Mouse (Mus musculus) embryonic facial prominence, embryonic 10.5 days (tissue): Measurements from ENCODE around the gene Psmd6. TPM values are rescaled to one million over a fixed set of nuclear protein-coding genes. Genes with fewer than 3 reads are reported as not detected.
A peak's percentile ranks its signal among the peaks of the same experiment; 100 is the strongest.

Experiments used
- DNase-seq: peaks from one replicate; pipeline ENCODE4 v3.0.0-alpha.2; 2017; ENCODE audit warnings: low spot score
- H3K27ac ChIP-seq: fragments of 300-500 bp; sonication (generic); replicated peaks from 2 replicates; pipeline ENCODE4 v1.5.1; 2016; ENCODE audit warnings: mild to moderate bottlenecking
- H3K27me3 ChIP-seq: fragments of 300-500 bp; sonication (generic); replicated peaks from 2 replicates; pipeline ENCODE4 v1.6.1; 2016; ENCODE audit warnings: low read depth, mild to moderate bottlenecking; ENCODE audit not compliant: poor library complexity, severe bottlenecking
- H3K36me3 ChIP-seq: fragments of 300-500 bp; sonication (generic); replicated peaks from 2 replicates; pipeline ENCODE4 v1.6.1; 2016; ENCODE audit warnings: mild to moderate bottlenecking, moderate library complexity
- H3K4me1 ChIP-seq: fragments of 300-500 bp; sonication (generic); 2 replicates; pipeline ENCODE4 v1.6.1; 2016
- H3K4me3 ChIP-seq: fragments of 300-500 bp; sonication (generic); 2 replicates; pipeline ENCODE4 v1.5.1; 2016; ENCODE audit warnings: mild to moderate bottlenecking, moderate library complexity
- H3K9me3 ChIP-seq: fragments of 300-500 bp; sonication (generic); 2 replicates; pipeline ENCODE4 v1.6.1; 2016; ENCODE audit warnings: mild to moderate bottlenecking
- WGBS: fragments of 180-500 bp; shearing (Covaris S2); methylation state at CpG from one replicate; pipeline ENCODE4 v1.1.7; 2016; 5-methylcytosine and 5-hydroxymethylcytosine counted together
- polyA plus RNA-seq: library from polyadenylated mRNA; unstranded; fragments of >200 nt; fragmentation: Nextera tagmentation; extraction: Ambion mirVana; gene quantifications from 2 replicates; pipeline ENCODE4 v1.2.1, GENCODE M21; 2016

The Psmd6 gene
- 285 TPM in 2 replicates for polyA plus RNA-seq

DNA sequence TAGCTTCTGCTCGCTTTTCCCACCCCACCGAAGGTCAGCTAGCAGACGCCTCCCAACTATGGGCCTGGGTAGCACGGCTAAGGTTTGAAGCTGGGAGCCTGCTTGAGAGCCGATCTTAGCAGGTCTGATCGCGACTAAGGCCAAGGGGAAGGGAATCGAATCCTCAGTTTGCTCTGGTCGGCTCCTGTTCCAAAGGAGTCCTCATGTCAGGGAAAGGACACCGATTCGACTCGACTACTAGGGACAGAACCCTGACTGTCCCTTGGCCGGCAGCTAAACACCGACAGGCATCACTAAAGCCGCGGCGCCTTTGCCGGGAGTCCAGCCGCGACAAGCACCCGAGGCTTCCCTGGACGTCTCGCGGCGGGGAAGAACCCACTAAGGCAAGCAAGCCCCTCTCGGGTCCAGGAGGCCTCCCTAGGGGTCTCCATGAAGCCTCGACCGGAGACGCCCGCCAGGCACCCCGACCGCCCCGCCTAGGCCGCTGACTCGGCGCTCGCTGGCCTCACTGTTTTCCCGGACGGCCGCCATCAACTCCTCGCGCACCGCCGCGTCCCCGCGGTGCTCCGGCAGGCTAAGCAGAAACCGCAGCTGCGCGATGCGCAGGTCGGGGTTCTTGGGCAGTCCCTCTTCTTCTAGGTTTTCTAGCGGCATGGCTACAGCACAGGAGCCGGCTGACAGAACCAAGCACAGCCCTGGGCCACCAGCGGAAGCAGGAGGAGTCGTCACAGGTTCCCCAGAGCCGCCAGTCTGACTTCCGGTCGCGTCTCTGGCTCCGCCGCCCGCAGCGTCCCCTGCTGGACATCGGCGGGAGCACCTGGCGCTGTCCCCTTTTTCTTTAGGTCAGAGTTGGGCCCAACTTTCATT is at the start of gene Psmd6:
Psmd6 (minus strand) TSS at position 755 of the 867 bp plus-strand sequence.
- peaks cover 11% of the 10 kb centered on the region for H3K4me1 ChIP-seq
- DNase-seq: peak; percentile 91
- peaks cover 43% of the 10 kb centered on the region for H3K36me3 ChIP-seq
- H3K27me3 ChIP-seq: no peaks in the 10 kb centered on the region
- H3K9me3 ChIP-seq: no peaks in the 10 kb centered on the region
- under 1% methylated on average over 68 of the region's 68 CpGs for WGBS
- peak within 1 kb of the TSS; percentile 92 for H3K4me3 ChIP-seq
- peak within 1 kb of the TSS; percentile 92 for H3K27ac ChIP-seq

GRCm38 (mm10) chr14:14110710-14111109 is 10.1 kb downstream of the Psmd6 start:
- Histone ChIP-seq H3K9me3 (no peaks in the 10 kb centered on the region), H3K27ac (no peak overlapping the region), H3K4me3 (no peak overlapping the region), H3K4me1 (no peaks in the 10 kb centered on the region), H3K27me3 (no peaks in the 10 kb centered on the region), H3K36me3 (peaks cover 59% of the 10 kb centered on the region)
- 87% methylated on average over 4 of the region's 4 CpGs for WGBS
- no peak for DNase-seq

- H3K27ac ChIP-seq: no peak overlapping the region
- no peaks in the 10 kb centered on the region for H3K27me3 ChIP-seq
- 91% methylated on average over 2 of the region's 2 CpGs for WGBS
- peaks cover 30% of the 10 kb centered on the region for H3K36me3 ChIP-seq
- no peaks in the 10 kb centered on the region for H3K9me3 ChIP-seq
- DNase-seq: no peak
- H3K4me3 ChIP-seq: no peak overlapping the region
- H3K4me1 ChIP-seq: no peaks in the 10 kb centered on the region
Observed at GRCm38 (mm10) chr14:14104930-14105318, 15.9 kb downstream of the Psmd6 start.

GRCm38 (mm10) chr14:14104213-14104929 is 16.4 kb downstream of the Psmd6 start:
- WGBS: 78% methylated on average over 13 of the region's 13 CpGs
- no peaks in the 10 kb centered on the region for H3K9me3 ChIP-seq
- H3K36me3 ChIP-seq: peaks cover 36% of the 10 kb centered on the region
- no peaks in the 10 kb centered on the region for H3K4me1 ChIP-seq
- no peak overlapping the region for H3K4me3 ChIP-seq
- H3K27ac ChIP-seq: no peak overlapping the region
- no peak for DNase-seq
- no peaks in the 10 kb centered on the region for H3K27me3 ChIP-seq

GRCm38 (mm10) chr14:14101296-14101695 is 19.5 kb downstream of the Psmd6 start:
- 90% methylated on average over 9 of the region's 9 CpGs for WGBS
- H3K4me3 ChIP-seq: no peak overlapping the region
- no peaks in the 10 kb centered on the region for H3K9me3 ChIP-seq
- H3K27ac ChIP-seq: no peak overlapping the region
- H3K27me3 ChIP-seq: no peaks in the 10 kb centered on the region
- DNase-seq: no peak
- H3K36me3 ChIP-seq: peaks cover 45% of the 10 kb centered on the region
- H3K4me1 ChIP-seq: no peaks in the 10 kb centered on the region

GRCm38 (mm10) chr14:14100773-14101280 is 20.0 kb downstream of the Psmd6 start:
- no peaks in the 10 kb centered on the region for H3K9me3 ChIP-seq
- H3K4me3 ChIP-seq: no peak overlapping the region
- WGBS: 88% methylated on average over 8 of the region's 8 CpGs
- peaks cover 50% of the 10 kb centered on the region for H3K36me3 ChIP-seq
- no peak for DNase-seq
- H3K27ac ChIP-seq: no peak overlapping the region
- no peaks in the 10 kb centered on the region for H3K4me1 ChIP-seq
- H3K27me3 ChIP-seq: no peaks in the 10 kb centered on the region

DNA sequence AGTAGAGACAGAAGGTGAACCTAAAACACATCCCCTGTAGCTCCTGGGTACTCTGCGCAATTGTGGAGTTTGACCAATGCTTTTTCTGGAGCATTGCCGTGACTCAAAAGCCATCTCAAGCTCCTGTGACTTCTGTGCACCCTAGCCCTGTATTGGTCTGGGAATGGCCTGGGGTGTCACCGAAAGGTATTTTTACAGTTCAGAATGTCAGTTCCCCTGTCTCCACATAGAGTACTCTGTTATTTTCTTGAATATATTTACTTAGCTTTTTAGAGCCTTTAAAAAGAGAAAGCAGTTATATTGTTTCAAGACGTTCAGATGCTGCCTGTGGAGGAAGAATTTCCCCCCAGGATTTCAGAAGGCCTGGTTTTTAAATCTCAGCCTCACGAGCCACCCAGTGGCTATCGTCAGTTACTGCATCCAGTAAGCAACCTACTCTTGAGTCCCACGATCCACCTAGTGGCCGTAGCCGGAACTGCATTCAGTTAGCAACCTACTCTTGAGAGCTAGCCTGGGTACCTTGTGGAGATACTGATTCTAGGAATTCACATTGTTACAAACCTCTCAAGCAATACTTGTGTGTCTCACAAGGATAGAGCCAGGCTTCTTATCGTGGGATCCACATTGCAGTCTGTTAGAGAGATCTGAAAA is 22.3 kb downstream of the Psmd6 start:
- Histone ChIP-seq H3K27me3 (no peaks in the 10 kb centered on the region), H3K27ac (no peak overlapping the region), H3K4me3 (no peak overlapping the region), H3K36me3 (peaks cover 49% of the 10 kb centered on the region), H3K4me1 (peaks cover 5% of the 10 kb centered on the region; the same call in 1 of the 2 replicates), H3K9me3 (no peaks in the 10 kb centered on the region)
- peak; percentile 88 for DNase-seq
- WGBS: 28% methylated on average over 10 of the region's 10 CpGs

DNA sequence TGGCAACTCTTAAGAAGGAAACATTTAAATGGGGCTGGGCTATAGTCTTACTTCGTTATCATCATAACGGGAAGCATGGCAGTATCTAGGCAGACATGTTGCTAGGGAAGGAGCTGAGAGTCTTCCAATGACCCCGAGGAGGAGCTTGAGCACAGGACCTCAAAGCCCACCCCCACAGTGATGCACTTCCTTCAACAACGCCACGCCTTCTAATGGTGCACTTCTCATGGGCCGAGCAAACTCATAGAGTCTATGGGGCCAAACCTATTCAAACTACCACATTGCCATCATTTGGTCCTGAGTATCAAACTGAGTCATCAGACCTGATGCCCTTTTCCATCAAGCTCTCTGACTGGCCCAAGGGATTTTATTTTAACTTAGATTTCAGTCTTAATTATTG is 30.2 kb downstream of the Psmd6 start:
- Histone ChIP-seq H3K27ac (no peak overlapping the region), H3K36me3 (peaks cover 54% of the 10 kb centered on the region), H3K4me1 (peaks cover 4% of the 10 kb centered on the region; the same call in 1 of the 2 replicates), H3K27me3 (no peaks in the 10 kb centered on the region), H3K9me3 (no peaks in the 10 kb centered on the region), H3K4me3 (no peak overlapping the region)
- DNase-seq: no peak
- 96% methylated on average over 6 of the region's 6 CpGs for WGBS

GRCm38 (mm10) chr14:14088016-14088791 is 32.6 kb downstream of the Psmd6 start:
- WGBS: 90% methylated on average over 9 of the region's 9 CpGs
- Histone ChIP-seq H3K9me3 (no peaks in the 10 kb centered on the region), H3K27ac (no peak overlapping the region), H3K4me1 (no peaks in the 10 kb centered on the region), H3K27me3 (no peaks in the 10 kb centered on the region), H3K36me3 (peaks cover 49% of the 10 kb centered on the region), H3K4me3 (no peak overlapping the region)
- no peak for DNase-seq

GRCm38 (mm10) chr14:14087348-14087747 is 33.4 kb downstream of the Psmd6 start:
- 76% methylated on average over 6 of the region's 6 CpGs for WGBS
- H3K36me3 ChIP-seq: peaks cover 41% of the 10 kb centered on the region
- H3K4me1 ChIP-seq: no peaks in the 10 kb centered on the region
- H3K4me3 ChIP-seq: no peak overlapping the region
- no peak for DNase-seq
- no peaks in the 10 kb centered on the region for H3K27me3 ChIP-seq
- no peak overlapping the region for H3K27ac ChIP-seq
- no peaks in the 10 kb centered on the region for H3K9me3 ChIP-seq

- Histone ChIP-seq H3K4me3 (no peak overlapping the region), H3K27ac (no peak overlapping the region), H3K4me1 (no peaks in the 10 kb centered on the region), H3K36me3 (peaks cover 35% of the 10 kb centered on the region), H3K9me3 (no peaks in the 10 kb centered on the region), H3K27me3 (no peaks in the 10 kb centered on the region)
- no peak for DNase-seq
- WGBS: 92% methylated on average over 4 of the region's 4 CpGs
Observed at GRCm38 (mm10) chr14:14086711-14087263, 34.0 kb downstream of the Psmd6 start.
